Mouse (Mus musculus) spleen, postnatal 10 days (tissue): ENCODE results near the gene Nol10.

Source experiments
- DNase-seq, 2 experiments: peaks; one replicate each; pipeline ENCODE4 v3.0.0; 2021 to 2022; ENCODE audit warnings: low spot score in 2 of 2

Nol10 gene

GRCm38 (mm10) chr12:17408312-17408711, 60.1 kb downstream of the Nol10 start:
- DNase-seq, result no peak

- no peak for DNase-seq
Measured at GRCm38 (mm10) chr12:17411242-17411641, 63.0 kb downstream of the Nol10 start.

- peak in 1 of 2 experiments; percentile 59 for DNase-seq
Measured at GRCm38 (mm10) chr12:17411797-17412526, 63.7 kb downstream of the Nol10 start.

- no peak for DNase-seq
Measured at GRCm38 (mm10) chr12:17414734-17415133, 66.5 kb downstream of the Nol10 start.

GRCm38 (mm10) chr12:17420168-17420810, 72.0 kb downstream of the Nol10 start:
- no peak for DNase-seq

GRCm38 (mm10) chr12:17425254-17426169, 77.3 kb downstream of the Nol10 start:
- DNase-seq, result no peak

GRCm38 (mm10) chr12:17426735-17427134, 78.5 kb downstream of the Nol10 start:
- no peak for DNase-seq

GRCm38 (mm10) chr12:17430578-17430977, 82.3 kb downstream of the Nol10 start:
- DNase-seq, result no peak

GRCm38 (mm10) chr12:17431166-17431565, 82.9 kb downstream of the Nol10 start:
- DNase-seq, result no peak

GRCm38 (mm10) chr12:17431812-17432332, 83.6 kb downstream of the Nol10 start:
- DNase-seq, result no peak

GRCm38 (mm10) chr12:17433712-17434111, 85.5 kb downstream of the Nol10 start:
- no peak for DNase-seq

GRCm38 (mm10) chr12:17436471-17436870, 88.2 kb downstream of the Nol10 start:
- DNase-seq, result no peak

- no peak for DNase-seq
Measured at GRCm38 (mm10) chr12:17440251-17440651, 92.0 kb downstream of the Nol10 start.

- no peak for DNase-seq
Measured at GRCm38 (mm10) chr12:17441495-17441894, 93.2 kb downstream of the Nol10 start.

- no peak for DNase-seq
Measured at GRCm38 (mm10) chr12:17444406-17444805, 96.1 kb downstream of the Nol10 start.

- no peak for DNase-seq
Measured at GRCm38 (mm10) chr12:17445251-17445650, 97.0 kb downstream of the Nol10 start.

- no peak for DNase-seq
Measured at GRCm38 (mm10) chr12:17448781-17449180, 100.5 kb downstream of the Nol10 start.

- DNase-seq, result no peak
Measured at GRCm38 (mm10) chr12:17449661-17450091, 101.4 kb downstream of the Nol10 start.

- DNase-seq, result no peak
Measured at GRCm38 (mm10) chr12:17450503-17450902, 102.2 kb downstream of the Nol10 start.

GRCm38 (mm10) chr12:17450908-17451307, 102.7 kb downstream of the Nol10 start:
- no peak for DNase-seq

GRCm38 (mm10) chr12:17452273-17452672, 104.0 kb downstream of the Nol10 start:
- DNase-seq, result no peak

- DNase-seq, result no peak
Measured at GRCm38 (mm10) chr12:17453918-17454317, 105.7 kb downstream of the Nol10 start.
